9 mouse cellular contexts compared by ENCODE assay signal in genomic region chr4:41129406-41129805, GRCm38 (mm10). TPM values are rescaled to one million over a fixed set of nuclear protein-coding genes. Genes with fewer than 3 reads are reported as not detected.
A peak's percentile ranks its signal among the peaks of the same experiment; 100 is the strongest.
DNase-seq lines count a peak whose midpoint lies in the region; ATAC-seq and TF ChIP-seq lines count a peak whose summit lies in the region.
"Had no signal": no experiment of that assay in that cellular context is flagged by ENCODE, and none has a peak within 500 bp of the region (broad histone marks: within the 10 kb centered on the region; RNA-seq: fewer than 3 reads in every experiment).

No protein-coding gene starts in this region.

- peak; percentile 77 for TF ChIP-seq CTCF in hindbrain, postnatal 0 days (IDR thresholded peaks at IDR 0.05; ENCODE audit: low read depth)
- TF ChIP-seq CTCF in liver, adult 2 months (IDR thresholded peaks at IDR 0.05; ENCODE audit: low read depth, low read length), result peak; percentile 65

- H3K4me1 ChIP-seq in hindbrain, postnatal 0 days (ENCODE audit: insufficient read depth, low read length), result no peaks in the 10 kb centered on the region
- H3K4me1 ChIP-seq in liver, adult 2 months (ENCODE audit: control insufficient read depth, insufficient read depth, low read length), result 0 out of 2 replicates have a peak, but pooled peaks cover under 1% of the 10 kb centered on the region
- H3K4me1 ChIP-seq in neural tube, embryonic 14.5 days (ENCODE audit: control insufficient read depth, insufficient read depth, low read length), result peaks cover under 1% of the 10 kb centered on the region; the same call in 1 of the 2 replicates

- H3K27me3 ChIP-seq in hindbrain, postnatal 0 days (ENCODE audit: insufficient read depth, low read length), result no peaks in the 10 kb centered on the region
- no peaks in the 10 kb centered on the region for H3K27me3 ChIP-seq in liver, adult 2 months (ENCODE audit: control insufficient read depth, insufficient read depth, low read length)
- no peaks in the 10 kb centered on the region for H3K27me3 ChIP-seq in neural tube, embryonic 14.5 days (ENCODE audit: control insufficient read depth, insufficient read depth, low read length)

- DNase-seq in 416B (ENCODE audit: low read depth), result peak; percentile 85
- peak; percentile 77 for DNase-seq in CD4-positive helper T cell, adult 2 months (ENCODE audit: low read depth, low spot score)
- DNase-seq in c-Kit-negative CD71-positive TER-119-positive erythroid progenitor cells, embryonic 14.5 days (ENCODE audit: low read depth, low spot score), result peak; percentile 86
- peak; percentile 64 for DNase-seq in hindbrain, postnatal 0 days (ENCODE audit: low spot score)
- DNase-seq in liver, adult 2 months (ENCODE audit: extremely low read depth, low read depth, low spot score), result peak; percentile 76
- no peak for DNase-seq in urinary bladder, adult 2 months (ENCODE audit: low spot score)

- no peaks in the 10 kb centered on the region for H3K36me3 ChIP-seq in hindbrain, postnatal 0 days (ENCODE audit: insufficient read depth, low read length)
- no peaks in the 10 kb centered on the region for H3K36me3 ChIP-seq in liver, adult 2 months (ENCODE audit: control insufficient read depth, insufficient read depth, low read length)
- no peaks in the 10 kb centered on the region for H3K36me3 ChIP-seq in neural tube, embryonic 14.5 days (ENCODE audit: control insufficient read depth, insufficient read depth, low read length)

- no peaks in the 10 kb centered on the region for H3K79me2 ChIP-seq in liver, adult 2 months (ENCODE audit: control insufficient read depth, insufficient read depth, low read length)

- TF ChIP-seq POLR2A in liver, adult 2 months (IDR thresholded peaks at IDR 0.05; ENCODE audit: extremely low read depth, insufficient read depth, low read length), result no peak

- no peak overlapping the region for H3K27ac ChIP-seq in hindbrain, postnatal 0 days
- no peak overlapping the region for H3K27ac ChIP-seq in liver, adult 2 months (replicated peaks; ENCODE audit: insufficient read depth, low read depth, low read length)
- no peak overlapping the region for H3K27ac ChIP-seq in neural tube, embryonic 14.5 days (ENCODE audit: low read depth, low read length)

- ATAC-seq in erythroblast, adult 5-6 weeks (replicated peaks; ENCODE audit: low FRiP score, poor library complexity, severe bottlenecking), result peak; percentile 68
- ATAC-seq in hindbrain, postnatal 0 days, result no peak
- 0 out of 2 replicates have a peak, but pooled peaks have one; percentile 50 for ATAC-seq in neural tube, embryonic 14.5 days (ENCODE audit: low read depth)

- H3K9ac ChIP-seq in hindbrain, postnatal 0 days (replicated peaks; ENCODE audit: low read length), result no peak overlapping the region
- H3K9ac ChIP-seq in liver, adult 2 months (ENCODE audit: low read depth, low read length), result no peak overlapping the region
- H3K9ac ChIP-seq in neural tube, embryonic 14.5 days (replicated peaks; ENCODE audit: low read depth, low read length), result no peak overlapping the region

- H3K4me2 ChIP-seq in hindbrain, postnatal 0 days (ENCODE audit: low read depth, low read length), result no peak overlapping the region
- no peak overlapping the region for H3K4me2 ChIP-seq in neural tube, embryonic 14.5 days (ENCODE audit: low read depth, low read length)

- WGBS in hindbrain, postnatal 0 days, result 7% methylated on average over 2 of the region's 2 CpGs
- WGBS in liver, adult 2 months, result 1% methylated on average over 2 of the region's 2 CpGs
- WGBS in neural tube, embryonic 14.5 days, result 1% methylated on average over 2 of the region's 2 CpGs

- H3K9me3 ChIP-seq in hindbrain, postnatal 0 days (ENCODE audit: low read length), result no peaks in the 10 kb centered on the region
- H3K9me3 ChIP-seq in neural tube, embryonic 14.5 days (ENCODE audit: control insufficient read depth, low read length), result no peaks in the 10 kb centered on the region

- no peak overlapping the region for H3K4me3 ChIP-seq in hindbrain, postnatal 0 days (ENCODE audit: low read length)
- H3K4me3 ChIP-seq in liver, adult 2 months (ENCODE audit: insufficient read depth, low read depth, low read length), result no peak overlapping the region
- no peak overlapping the region for H3K4me3 ChIP-seq in neural tube, embryonic 14.5 days (ENCODE audit: low read depth, low read length)

RNA-seq across cellular contexts. Expression of gene Nol6, which starts 5.2 kb away (rescaled TPM):
- 1.9 and 2.9 TPM in 2 replicates for total RNA-seq in erythroblast, adult 5-6 weeks (2015; ENCODE audit: low replicate concordance)
- total RNA-seq in erythroblast, adult 5-6 weeks (2017; ENCODE audit: low replicate concordance), result 4.8 and 10.7 TPM in 2 replicates
- 67.2 and 70.2 TPM in 2 replicates for total RNA-seq in hindbrain, postnatal 0 days (2014; rRNA removed)
- 28.4 and 32.4 TPM in 2 replicates for polyA plus RNA-seq in hindbrain, postnatal 0 days (2015; fragmentation: Nextera tagmentation; extraction: Ambion mirVana)
- total RNA-seq in liver, adult 2 months (2014; rRNA removed), result 6.6 and 7.2 TPM in 2 replicates
- polyA plus RNA-seq in liver, adult 2 months (2012; rRNA removed), result 16.8 and 18.7 TPM in 2 replicates
- 34.8 and 36.1 TPM in 2 replicates for polyA plus RNA-seq in neural tube, embryonic 14.5 days (2014; fragmentation: Nextera tagmentation; extraction: Ambion mirVana)
- 25.9 and 29.9 TPM in 2 replicates for polyA plus RNA-seq in urinary bladder, adult 2 months (2012; rRNA removed)

RNA-seq across cellular contexts. Expression of gene Ube2r2, which starts 6.1 kb away (rescaled TPM):
- 229 and 299 TPM in 2 replicates for total RNA-seq in erythroblast, adult 5-6 weeks (2015; ENCODE audit: low replicate concordance)
- total RNA-seq in erythroblast, adult 5-6 weeks (2017; ENCODE audit: low replicate concordance), result 275 and 350 TPM in 2 replicates
- total RNA-seq in hindbrain, postnatal 0 days (2014; rRNA removed), result 27.2 and 30.2 TPM in 2 replicates
- polyA plus RNA-seq in hindbrain, postnatal 0 days (2015; fragmentation: Nextera tagmentation; extraction: Ambion mirVana), result 47.5 and 47.9 TPM in 2 replicates
- 30.4 and 31.1 TPM in 2 replicates for total RNA-seq in liver, adult 2 months (2014; rRNA removed)
- polyA plus RNA-seq in liver, adult 2 months (2012; rRNA removed), result 40.4 and 50.7 TPM in 2 replicates
- polyA plus RNA-seq in neural tube, embryonic 14.5 days (2014; fragmentation: Nextera tagmentation; extraction: Ambion mirVana), result 57.5 and 70.7 TPM in 2 replicates
- polyA plus RNA-seq in urinary bladder, adult 2 months (2012; rRNA removed), result 217 and 240 TPM in 2 replicates

RNA-seq across cellular contexts. Expression of gene Aqp3, which starts 31.4 kb away (rescaled TPM):
- not detected in 2 replicates for total RNA-seq in erythroblast, adult 5-6 weeks (2015; ENCODE audit: low replicate concordance)
- not detected in 2 replicates for total RNA-seq in erythroblast, adult 5-6 weeks (2017; ENCODE audit: low replicate concordance)
- 0.16 and 0.65 TPM in 2 replicates for total RNA-seq in hindbrain, postnatal 0 days (2014; rRNA removed)
- polyA plus RNA-seq in hindbrain, postnatal 0 days (2015; fragmentation: Nextera tagmentation; extraction: Ambion mirVana), result 0.19 and 0.29 TPM in 2 replicates
- total RNA-seq in liver, adult 2 months (2014; rRNA removed), result not detected in 2 replicates
- not detected in 2 replicates for polyA plus RNA-seq in liver, adult 2 months (2012; rRNA removed)
- polyA plus RNA-seq in neural tube, embryonic 14.5 days (2014; fragmentation: Nextera tagmentation; extraction: Ambion mirVana), result 0.19 TPM in 1 of 2 replicates, not detected in the other
- polyA plus RNA-seq in urinary bladder, adult 2 months (2012; rRNA removed), result 516 and 601 TPM in 2 replicates
- total RNA-seq: left cerebral cortex, postnatal 10 days had no signal

Comparison
In these comparisons a context has a peak if more than half of its experiments do, and no peak if none do; other contexts are left out.
1. RNA of gene Aqp3, which starts 31.4 kb away (polyA plus RNA-seq): 516 to 601 TPM in urinary bladder, adult 2 months; 0.19 to 0.29 TPM in hindbrain, postnatal 0 days, 0.19 TPM in neural tube, embryonic 14.5 days and not detected in liver, adult 2 months; every median in the first group is over 100 times any median in the second.